8 mouse cellular contexts compared by ENCODE assay signal in the genomic region with DNA sequence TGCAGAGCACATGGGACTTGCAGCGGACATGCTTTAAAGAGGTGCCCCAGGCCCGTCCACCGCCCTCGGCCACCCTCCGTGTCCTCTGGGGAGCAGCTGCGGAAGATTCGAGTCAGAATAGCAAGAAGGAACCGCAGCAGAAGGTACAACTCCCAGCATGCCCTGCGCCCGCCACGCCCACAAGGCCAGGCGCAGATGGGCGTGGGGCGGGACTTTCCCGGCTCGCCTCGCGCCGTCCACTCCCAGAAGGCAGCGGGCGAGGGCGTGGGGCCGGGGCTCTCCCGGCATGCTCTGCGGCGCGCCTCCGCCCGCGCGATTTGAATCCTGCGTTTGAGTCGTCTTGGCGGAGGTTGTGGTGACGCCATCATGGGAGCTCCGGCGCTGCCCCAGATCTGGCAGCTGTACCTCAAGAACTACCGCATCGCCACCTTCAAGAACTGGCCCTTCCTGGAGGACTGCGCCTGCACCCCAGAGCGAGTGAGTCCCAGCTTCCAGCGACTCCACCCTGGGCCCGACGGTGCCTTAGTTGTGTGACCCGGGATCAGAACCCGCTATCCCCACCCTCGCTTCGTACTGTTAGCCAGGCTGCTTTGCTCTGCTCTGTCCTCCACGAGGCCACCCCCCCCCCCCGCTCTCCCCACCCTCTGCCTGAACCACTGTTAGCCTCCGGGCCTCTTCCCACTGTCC. TPM values are rescaled to one million over a fixed set of nuclear protein-coding genes. Genes with fewer than 3 reads are reported as not detected.
DNase-seq lines count a peak whose midpoint lies in the region; ATAC-seq and TF ChIP-seq lines count a peak whose summit lies in the region.

Birc5 (plus strand) TSS at position 267 of the 687 bp plus-strand sequence.

- no peaks in the 10 kb centered on the region for H3K9me3 ChIP-seq in forebrain, postnatal 0 days (ENCODE audit: low read length)
- no peaks in the 10 kb centered on the region for H3K9me3 ChIP-seq in lung, embryonic 14.5 days (ENCODE audit: low read depth, low read length)

- peak; percentile 96 for ATAC-seq in forebrain, postnatal 0 days
- peak; percentile 91 for ATAC-seq in lung, embryonic 14.5 days (ENCODE audit: insufficient read depth)
- ATAC-seq in neutrophil, adult 5-6 weeks (ENCODE audit: extremely low read depth, insufficient number of reproducible peaks, low FRiP score, poor library complexity, severe bottlenecking): peak; percentile 92

- peak; percentile 88 for TF ChIP-seq POLR2A in cerebellum, adult 2 months (IDR thresholded peaks at IDR 0.05; ENCODE audit: borderline replicate concordance, insufficient read depth, low read length)

- peak within 1 kb of the TSS; percentile 87 for H3K4me2 ChIP-seq in forebrain, postnatal 0 days (ENCODE audit: low read depth)
- H3K4me2 ChIP-seq in lung, embryonic 14.5 days: peak within 1 kb of the TSS; percentile 90

- H3K4me1 ChIP-seq in cerebellum, adult 2 months (ENCODE audit: control insufficient read depth, insufficient read depth, low read length): no peaks in the 10 kb centered on the region
- H3K4me1 ChIP-seq in forebrain, postnatal 0 days (ENCODE audit: insufficient read depth): peaks cover 6% of the 10 kb centered on the region; the same call in 1 of the 2 replicates
- H3K4me1 ChIP-seq in lung, embryonic 14.5 days (ENCODE audit: insufficient read depth): peaks cover 22% of the 10 kb centered on the region

- H3K9ac ChIP-seq in forebrain, postnatal 0 days: peak within 1 kb of the TSS; percentile 95
- peak within 1 kb of the TSS; percentile 83 for H3K9ac ChIP-seq in lung, embryonic 14.5 days

- peak; percentile 83 for DNase-seq in MEL-GATA-1-ER (ENCODE audit: extremely low read depth, low read depth)
- peak; percentile 95 for DNase-seq in cerebellum, adult 2 months
- DNase-seq in forebrain, postnatal 0 days: peak; percentile 99
- DNase-seq in heart, postnatal 4 days: peak; percentile 97
- DNase-seq in layer of hippocampus, adult 8-10 months (ENCODE audit: low spot score in 2 of 2): peak; percentile 88 to 96
- peak; percentile 99 for DNase-seq in lung, embryonic 14.5 days
- peak; percentile 95 for DNase-seq in testis, postnatal 14 days (ENCODE audit: low spot score)

- H3K36me3 ChIP-seq in forebrain, postnatal 0 days (ENCODE audit: insufficient read depth): no peaks in the 10 kb centered on the region
- peaks cover 29% of the 10 kb centered on the region for H3K36me3 ChIP-seq in lung, embryonic 14.5 days (ENCODE audit: insufficient read depth)

- WGBS in cerebellum, adult 2 months: under 1% methylated on average over 50 of the region's 51 CpGs
- under 1% methylated on average over 50 of the region's 51 CpGs for WGBS in forebrain, postnatal 0 days
- under 1% methylated on average over 51 of the region's 51 CpGs for WGBS in lung, embryonic 14.5 days

- no peaks in the 10 kb centered on the region for H3K27me3 ChIP-seq in cerebellum, adult 2 months (ENCODE audit: control insufficient read depth, insufficient read depth, low read length)
- no peaks in the 10 kb centered on the region for H3K27me3 ChIP-seq in forebrain, postnatal 0 days (ENCODE audit: insufficient read depth, low read length)
- no peaks in the 10 kb centered on the region for H3K27me3 ChIP-seq in lung, embryonic 14.5 days (ENCODE audit: insufficient read depth, low read length)

- no peak for TF ChIP-seq CTCF in cerebellum, adult 2 months (IDR thresholded peaks at IDR 0.05; ENCODE audit: borderline replicate concordance, insufficient read depth, low read depth, low read length)
- no peak for TF ChIP-seq CTCF in forebrain, postnatal 0 days (IDR thresholded peaks at IDR 0.05; ENCODE audit: low read depth)
- TF ChIP-seq CTCF in lung, embryonic 14.5 days (IDR thresholded peaks at IDR 0.05; ENCODE audit: low read depth): no peak

- H3K4me3 ChIP-seq in cerebellum, adult 2 months (replicated peaks; ENCODE audit: insufficient read depth, low read depth, low read length): peak within 1 kb of the TSS; percentile 95
- peak within 1 kb of the TSS; percentile 62 for H3K4me3 ChIP-seq in forebrain, postnatal 0 days (ENCODE audit: low read depth, low read length)
- peak within 1 kb of the TSS; percentile 74 for H3K4me3 ChIP-seq in lung, embryonic 14.5 days (ENCODE audit: low read depth, low read length)

- H3K27ac ChIP-seq in cerebellum, adult 2 months (ENCODE audit: insufficient read depth, low read length): peak within 1 kb of the TSS; percentile 84
- H3K27ac ChIP-seq in forebrain, postnatal 0 days (ENCODE audit: low read depth, low read length): peak within 1 kb of the TSS; percentile 99
- peak within 1 kb of the TSS; percentile 97 for H3K27ac ChIP-seq in lung, embryonic 14.5 days (ENCODE audit: low read depth)

RNA-seq across cellular contexts. Expression of gene Birc5, which starts in this region (rescaled TPM):
- polyA plus RNA-seq in cerebellum, adult 2 months (2012; rRNA removed): 0.86 and 1.2 TPM in 2 replicates
- 5.7 and 6.2 TPM in 2 replicates for total RNA-seq in forebrain, postnatal 0 days (2014; rRNA removed)
- polyA plus RNA-seq in forebrain, postnatal 0 days (2015; fragmentation: Nextera tagmentation; extraction: Ambion mirVana): 24.9 and 31.4 TPM in 2 replicates
- total RNA-seq in heart, postnatal 4 days (2021): 10 to 100 TPM; 63.1 to 69.1 TPM
- 1 to 10 TPM in 2 of 4 experiments, under 1 TPM in 2; 0.12 to 1.6 (median 0.86) TPM for total RNA-seq in layer of hippocampus, adult 8-10 months (2022)
- polyA plus RNA-seq in lung, embryonic 14.5 days (2014; fragmentation: Nextera tagmentation; extraction: Ambion mirVana): 395 and 399 TPM in 2 replicates
- total RNA-seq in neutrophil, adult 5-6 weeks (2017): 0.47 and 0.49 TPM in 2 replicates

Comparison
In these comparisons a context has a peak if more than half of its experiments do, and no peak if none do; other contexts are left out.
1. Peak in every context shown above with its lines: DNase-seq, ATAC-seq, H3K4me3 ChIP-seq and H3K27ac ChIP-seq.
2. RNA of gene Birc5 (polyA plus RNA-seq): 395 to 399 TPM in lung, embryonic 14.5 days; 24.9 to 31.4 TPM in forebrain, postnatal 0 days and 0.86 to 1.2 TPM in cerebellum, adult 2 months; every median in the first group is over 10 times any median in the second.
3. Peak in ATAC-seq in neutrophil, adult 5-6 weeks; RNA of the gene not detected or under 1 TPM.